Mouse (Mus musculus) lung, adult 2 months (tissue): ENCODE results near the gene Lrrtm4. TPM values are rescaled to one million over a fixed set of nuclear protein-coding genes. Genes with fewer than 3 reads are reported as not detected.

Experiments used
- DNase-seq: peaks from one replicate; pipeline ENCODE4 v3.0.0; 2022
- H3K4me1 ChIP-seq: fragments of 200-500 bp; 2 replicates; pipeline ENCODE4 v1.6.1; 2011; ENCODE audit warnings: low read length; ENCODE audit not compliant: control insufficient read depth, insufficient read depth
- H3K4me3 ChIP-seq: fragments of 200-500 bp; replicated peaks from 2 replicates; pipeline ENCODE3; 2011; ENCODE audit warnings: low read depth, mild to moderate bottlenecking, control low read depth, low read length; ENCODE audit errors: extremely low read depth
- CTCF ChIP-seq: fragments of 200-500 bp; IDR thresholded peaks from 2 replicates; pipeline ENCODE4 v1.5.1; 2011; ENCODE audit warnings: mild to moderate bottlenecking, low read length, control low read depth; ENCODE audit not compliant: insufficient read depth
- POLR2A ChIP-seq: fragments of 200-500 bp; IDR thresholded peaks from 2 replicates; pipeline ENCODE4 v1.6.1; 2011; ENCODE audit warnings: low read depth, mild to moderate bottlenecking, control low read depth, low read length, borderline replicate concordance; ENCODE audit errors: extremely low read depth
- WGBS: fragments of 180-500 bp; shearing (Covaris S2); methylation state at CpG from one replicate; pipeline ENCODE4 v1.1.7; 2018; 5-methylcytosine and 5-hydroxymethylcytosine counted together
- polyA plus RNA-seq: library from polyadenylated mRNA; depleted of rRNA; stranded (reverse); fragments of >200 nt; gene quantifications from 2 replicates; pipeline ENCODE4 v1.2.3, GENCODE M21; 2012

Lrrtm4 gene
- polyA plus RNA-seq, 1 experiment: not detected

DNA sequence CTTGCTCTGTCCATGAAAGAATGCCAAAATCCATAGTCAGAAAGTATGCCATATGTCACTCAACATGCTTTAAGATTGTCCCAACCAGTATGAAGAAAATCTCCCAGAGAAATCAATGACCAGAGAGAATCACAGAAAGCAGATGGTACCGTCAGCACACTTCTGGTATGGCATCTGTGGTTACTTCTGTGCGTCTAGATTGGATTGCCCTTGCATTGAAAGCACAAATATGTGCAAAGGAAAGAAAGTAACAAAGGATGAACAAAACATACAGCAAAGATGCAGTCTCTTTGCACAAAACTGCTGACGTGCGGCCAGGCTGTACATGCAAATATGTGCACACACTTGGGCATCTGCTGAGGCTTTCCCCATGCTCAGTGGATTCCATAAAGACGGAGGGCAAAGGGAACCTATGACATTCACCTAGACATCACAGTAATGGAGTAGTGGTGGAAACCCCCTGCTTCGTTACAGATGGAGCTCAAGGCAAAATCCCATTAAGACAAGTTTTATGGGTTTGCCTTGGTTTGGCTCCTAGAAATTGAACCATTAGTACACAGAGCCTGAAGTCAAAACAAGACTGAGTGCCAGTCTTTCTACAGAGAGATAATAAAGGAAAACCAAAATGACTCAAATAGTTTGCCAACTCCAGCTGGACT lies 604.1 kb downstream of the Lrrtm4 start:
- DNase-seq: no peak
- H3K4me3 ChIP-seq: no peak overlapping the region
- TF ChIP-seq POLR2A (no peak), CTCF (no peak)
- no peaks in the 10 kb centered on the region for H3K4me1 ChIP-seq
- 83% methylated on average over 6 of the region's 6 CpGs for WGBS

DNA sequence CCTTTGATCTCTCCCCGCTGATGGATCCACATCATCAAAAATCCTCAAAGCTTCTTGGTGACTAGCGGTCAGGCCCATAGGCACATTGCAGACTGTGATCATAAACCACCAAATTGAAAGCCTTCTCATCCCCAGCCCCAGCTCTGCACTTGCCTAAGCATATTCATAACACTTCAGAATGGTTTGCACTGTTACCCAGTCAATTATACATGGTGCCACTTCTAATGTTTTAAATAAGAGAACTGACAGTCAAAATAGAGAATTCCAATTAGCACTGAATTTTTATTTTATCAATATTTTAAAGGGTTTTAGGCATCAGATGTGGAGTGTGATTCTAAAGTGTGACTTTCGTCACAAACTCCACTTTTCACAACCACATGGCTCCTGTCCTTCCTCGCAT lies 606.8 kb downstream of the Lrrtm4 start:
- Histone ChIP-seq H3K4me3 (no peak overlapping the region), H3K4me1 (no peaks in the 10 kb centered on the region)
- DNase-seq: no peak
- TF ChIP-seq POLR2A (no peak), CTCF (no peak)
- 82% methylated on average over 4 of the region's 4 CpGs for WGBS

DNA sequence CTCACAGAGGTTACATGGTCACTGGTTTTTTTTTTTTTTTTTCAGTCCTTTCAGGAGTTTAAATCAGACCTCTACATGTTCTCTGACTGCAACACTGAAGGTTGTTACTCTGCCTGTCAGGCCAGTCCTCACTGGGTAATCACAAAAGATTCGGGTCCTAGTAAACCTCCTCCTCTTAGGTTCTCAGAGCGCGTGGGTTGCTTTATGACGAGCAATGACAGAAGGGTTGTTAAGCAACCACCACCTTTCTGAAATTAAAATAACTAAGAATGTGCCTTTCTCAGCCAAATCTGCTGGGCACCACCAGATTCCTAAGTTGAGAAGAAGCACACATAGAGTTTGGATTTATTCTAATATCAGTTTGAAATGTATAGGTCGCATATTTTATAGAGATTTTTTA lies 644.1 kb downstream of the Lrrtm4 start:
- TF ChIP-seq CTCF: no peak
- TF ChIP-seq POLR2A: no peak
- DNase-seq: no peak
- WGBS: 80% methylated on average over 5 of the region's 5 CpGs
- Histone ChIP-seq H3K4me1 (no peaks in the 10 kb centered on the region), H3K4me3 (no peak overlapping the region)

DNA sequence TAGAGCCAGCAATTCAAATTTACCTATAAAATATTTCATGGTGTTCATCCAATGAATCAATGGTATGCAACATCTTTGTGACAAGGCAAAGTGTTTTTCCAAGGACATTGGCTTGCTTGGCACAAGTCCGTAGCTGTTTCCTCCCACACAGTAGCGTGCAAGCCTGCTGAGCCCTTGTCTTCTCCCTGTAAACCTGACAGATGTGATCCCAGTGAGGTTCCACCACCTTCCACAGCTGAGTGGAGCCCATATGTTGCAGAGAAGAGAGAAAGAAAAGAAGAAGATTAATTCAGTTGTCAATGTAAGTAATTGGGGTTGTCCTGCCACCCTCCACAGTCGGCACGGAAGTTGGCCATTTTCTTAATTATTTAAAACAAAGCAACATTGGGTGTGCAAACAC lies 645.4 kb downstream of the Lrrtm4 start:
- TF ChIP-seq CTCF (no peak), POLR2A (no peak)
- DNase-seq: no peak
- WGBS: 66% methylated on average over 4 of the region's 4 CpGs
- Histone ChIP-seq H3K4me1 (no peaks in the 10 kb centered on the region), H3K4me3 (no peak overlapping the region)

DNA sequence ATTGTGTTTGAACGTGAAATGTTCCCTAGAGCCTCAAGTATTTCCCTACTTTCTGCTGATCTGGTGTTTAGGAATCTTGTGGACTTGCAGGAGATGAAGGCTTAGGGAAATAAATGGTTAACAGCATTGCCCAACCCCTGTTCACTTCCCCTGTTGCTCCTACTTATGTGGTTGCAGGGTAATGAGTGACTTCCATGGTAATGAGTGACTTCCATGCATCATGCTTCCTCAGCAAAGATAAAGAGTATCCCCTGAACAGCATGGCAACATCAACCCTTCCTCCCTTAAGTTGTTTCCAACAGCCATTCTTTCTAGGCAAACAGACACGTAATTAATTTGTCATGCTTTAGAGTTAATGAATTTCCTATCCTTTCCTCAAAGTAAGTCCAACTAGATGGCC lies 685.5 kb downstream of the Lrrtm4 start:
- WGBS: 58% methylated on average over 2 of the region's 2 CpGs
- TF ChIP-seq POLR2A (no peak), CTCF (no peak)
- no peak overlapping the region for H3K4me3 ChIP-seq
- H3K4me1 ChIP-seq: no peaks in the 10 kb centered on the region
- no peak for DNase-seq

DNA sequence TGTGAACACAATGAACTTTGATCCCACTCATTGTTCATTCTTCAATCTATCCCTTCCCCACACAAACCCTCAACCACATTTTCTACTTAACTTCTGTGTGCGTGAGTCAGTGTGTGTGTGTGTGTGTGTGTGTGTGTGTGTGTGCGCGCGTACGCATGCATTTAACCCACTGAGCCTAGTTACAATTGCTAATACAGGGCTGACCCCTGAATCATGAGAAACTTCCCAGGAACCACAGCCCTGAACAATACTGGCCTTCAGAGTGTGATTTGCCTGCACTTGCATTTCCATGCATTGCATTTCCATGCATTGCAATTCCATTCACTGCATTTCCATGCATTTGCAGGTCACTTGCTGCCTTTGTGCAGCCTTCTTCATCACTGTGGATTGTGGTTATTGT lies 701.8 kb downstream of the Lrrtm4 start:
- no peak overlapping the region for H3K4me3 ChIP-seq
- no peak for DNase-seq
- TF ChIP-seq CTCF (no peak), POLR2A (no peak)
- WGBS: 91% methylated on average over 5 of the region's 5 CpGs
- H3K4me1 ChIP-seq: no peaks in the 10 kb centered on the region

DNA sequence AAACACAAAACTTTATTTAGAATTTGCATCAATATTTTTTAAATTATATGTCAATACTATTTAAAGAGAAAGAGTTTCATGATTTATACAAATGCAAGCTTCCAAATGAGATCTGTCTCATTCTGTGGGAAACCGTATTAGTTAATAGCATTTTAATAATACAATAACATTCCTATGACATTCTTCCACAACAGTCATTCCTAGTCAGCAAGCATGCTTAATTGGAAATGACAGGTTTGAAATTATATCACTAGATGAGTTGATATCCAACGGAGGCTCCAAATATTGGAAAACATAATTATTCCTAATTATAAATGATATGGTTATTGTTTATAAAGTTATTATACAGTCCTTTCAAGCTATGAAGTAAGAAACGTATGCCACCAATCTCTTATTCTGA lies 714.7 kb downstream of the Lrrtm4 start:
- DNase-seq: no peak
- TF ChIP-seq POLR2A (no peak), CTCF (no peak)
- Histone ChIP-seq H3K4me1 (no peaks in the 10 kb centered on the region), H3K4me3 (no peak overlapping the region)
- 73% methylated on average over 3 of the region's 3 CpGs for WGBS

DNA sequence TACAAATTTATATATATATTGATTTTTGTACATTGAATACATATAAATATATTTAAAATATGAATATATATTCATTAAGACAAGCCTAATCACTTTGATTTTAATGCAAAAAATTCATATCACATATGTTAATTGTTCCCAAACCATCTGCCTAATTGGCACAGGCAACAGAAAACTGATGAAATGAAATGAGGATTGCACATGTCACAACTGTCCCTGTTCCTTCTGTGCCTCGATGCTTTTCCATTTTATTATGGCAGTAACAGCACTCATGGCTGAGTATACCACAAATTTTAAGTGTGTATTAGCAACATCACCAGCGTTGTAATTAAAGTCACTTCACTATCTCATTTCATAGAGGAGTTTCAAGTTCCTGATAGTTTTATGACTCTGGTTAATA lies 732.1 kb downstream of the Lrrtm4 start:
- TF ChIP-seq POLR2A (no peak), CTCF (no peak)
- 71% methylated on average over 2 of the region's 2 CpGs for WGBS
- Histone ChIP-seq H3K4me3 (no peak overlapping the region), H3K4me1 (no peaks in the 10 kb centered on the region)
- DNase-seq: no peak

DNA sequence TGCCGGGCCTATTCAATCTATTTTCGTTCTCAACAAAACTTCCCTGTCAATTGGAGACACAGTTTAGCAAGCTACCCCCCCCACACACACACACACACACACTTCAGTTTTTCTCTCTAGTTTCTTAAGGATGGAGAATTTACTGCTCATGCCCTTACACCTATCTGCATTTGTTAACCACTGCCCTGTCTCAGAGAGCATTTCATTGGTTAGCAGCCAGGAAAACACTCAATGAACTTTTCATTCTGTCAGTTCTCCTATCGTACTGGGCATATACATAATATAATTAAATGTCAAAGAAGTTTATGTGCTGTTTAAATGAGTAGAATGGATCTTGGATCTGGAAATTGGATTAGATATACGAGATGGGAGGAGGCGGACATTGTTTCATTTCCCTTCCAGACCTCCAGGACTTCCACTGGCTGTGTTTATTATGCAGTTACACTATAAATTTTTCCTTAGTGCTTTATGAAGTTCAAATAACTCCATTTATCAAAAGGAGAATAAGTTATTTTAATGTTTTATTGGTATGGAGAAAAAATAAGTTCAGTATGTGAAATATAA lies 742.0 kb downstream of the Lrrtm4 start:
- H3K4me3 ChIP-seq: no peak overlapping the region
- H3K4me1 ChIP-seq: no peaks in the 10 kb centered on the region
- 71% methylated on average over 5 of the region's 5 CpGs for WGBS
- DNase-seq: no peak
- no peak for TF ChIP-seq POLR2A
- no peak for TF ChIP-seq CTCF

DNA sequence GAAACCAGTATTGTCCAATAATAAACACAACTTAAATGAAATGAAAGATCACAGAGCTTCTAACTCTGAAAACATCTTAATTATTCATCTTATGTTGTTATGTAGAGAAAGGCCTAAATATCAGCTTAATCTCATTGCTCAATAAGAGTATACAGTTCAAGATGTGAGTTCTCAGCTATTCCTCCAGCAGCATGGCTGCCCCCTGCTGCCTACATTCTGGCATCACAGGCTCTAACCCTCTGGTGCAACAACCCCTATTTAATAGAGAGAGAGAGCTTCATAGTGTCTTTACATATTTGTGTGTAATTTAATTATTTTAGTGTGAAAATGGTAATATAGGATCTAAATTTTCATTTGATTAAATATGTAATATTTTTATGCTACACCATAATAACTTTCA lies 767.6 kb downstream of the Lrrtm4 start:
- Histone ChIP-seq H3K4me1 (no peaks in the 10 kb centered on the region), H3K4me3 (no peak overlapping the region)
- TF ChIP-seq CTCF: no peak
- TF ChIP-seq POLR2A: no peak
- no peak for DNase-seq

DNA sequence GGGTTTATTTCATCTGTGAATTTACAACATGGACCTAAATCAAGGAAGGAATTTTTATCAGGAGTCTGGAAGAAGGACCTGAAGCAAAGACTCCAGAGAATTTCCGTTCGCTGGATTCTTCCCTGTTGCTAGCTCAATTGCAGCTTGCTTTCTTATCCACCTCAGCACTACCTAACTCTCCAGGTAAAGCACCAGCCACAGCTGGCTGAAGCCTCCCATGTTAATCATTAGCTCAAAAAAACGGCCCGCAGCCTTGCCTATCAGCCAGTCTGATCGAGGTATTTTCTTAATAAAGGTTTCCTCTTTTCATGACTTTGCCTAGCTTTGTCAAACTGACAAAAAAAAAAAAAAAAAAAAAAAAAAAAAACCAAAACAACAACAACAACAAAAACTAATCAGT lies 805.1 kb downstream of the Lrrtm4 start:
- H3K4me1 ChIP-seq: no peaks in the 10 kb centered on the region
- DNase-seq: no peak
- TF ChIP-seq POLR2A (no peak), CTCF (no peak)
- no peak overlapping the region for H3K4me3 ChIP-seq
- 70% methylated on average over 5 of the region's 5 CpGs for WGBS
